Mouse (Mus musculus): ENCODE data around the gene Chrm2. TPM values are rescaled to one million over a fixed set of nuclear protein-coding genes. Genes with fewer than 3 reads are reported as not detected.

Gene Chrm2
- not detected for total RNA-seq (2021)
- long read RNA-seq, experiment 1, result 0 reads
- long read RNA-seq, experiment 2, result 0 reads

- intact Hi-C loops (cut with DNase I), result no loop called here
- DNase-seq, result peak in 1 of 2 experiments; percentile 13
Measured at GRCm38 (mm10) chr6:36387612-36388400, at the start of gene Chrm2. Chrm2 (plus strand) TSS chr6:36388084.

GRCm38 (mm10) chr6:36373983-36374382 is 13.9 kb upstream of the Chrm2 start:
- no peak for DNase-seq
- intact Hi-C loops (cut with DNase I), result no loop called here

GRCm38 (mm10) chr6:36377936-36378335 is 9.9 kb upstream of the Chrm2 start:
- no peak for DNase-seq
- intact Hi-C loops (cut with DNase I), result no loop called here

- DNase-seq, result no peak
- intact Hi-C loops (cut with DNase I), result no loop called here
Measured at GRCm38 (mm10) chr6:36384102-36384501, 3.8 kb upstream of the Chrm2 start.

GRCm38 (mm10) chr6:36388401-36389259 is 746 bp downstream of the Chrm2 start:
- DNase-seq, result peak; percentile 6 to 11
- intact Hi-C loops (cut with DNase I), result no loop called here

- peak in 1 of 2 experiments; percentile 4 for DNase-seq
- intact Hi-C loops (cut with DNase I), result no loop called here
Measured at GRCm38 (mm10) chr6:36389260-36389965, 1.5 kb downstream of the Chrm2 start.

DNA sequence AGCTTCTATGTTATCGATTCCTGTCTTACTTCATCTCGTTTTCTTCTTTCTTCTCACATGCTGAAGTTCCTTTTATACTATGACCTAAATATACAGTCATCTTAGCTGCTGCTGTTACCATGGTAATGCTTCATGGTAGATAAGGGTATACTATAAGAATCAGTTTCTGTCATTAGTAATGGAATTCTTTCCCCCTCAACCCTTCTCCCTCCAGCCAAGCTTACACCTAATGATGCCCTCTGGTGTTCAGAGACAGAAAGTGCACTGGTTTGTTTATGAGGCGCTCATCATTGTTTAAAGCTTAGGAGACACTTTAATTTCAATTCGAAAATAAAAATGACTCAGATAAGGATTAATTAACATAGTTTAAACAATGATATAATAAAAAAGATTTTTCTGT is 5.8 kb downstream of the Chrm2 start:
- DNase-seq, result no peak
- intact Hi-C loops (cut with DNase I), result no loop called here

DNA sequence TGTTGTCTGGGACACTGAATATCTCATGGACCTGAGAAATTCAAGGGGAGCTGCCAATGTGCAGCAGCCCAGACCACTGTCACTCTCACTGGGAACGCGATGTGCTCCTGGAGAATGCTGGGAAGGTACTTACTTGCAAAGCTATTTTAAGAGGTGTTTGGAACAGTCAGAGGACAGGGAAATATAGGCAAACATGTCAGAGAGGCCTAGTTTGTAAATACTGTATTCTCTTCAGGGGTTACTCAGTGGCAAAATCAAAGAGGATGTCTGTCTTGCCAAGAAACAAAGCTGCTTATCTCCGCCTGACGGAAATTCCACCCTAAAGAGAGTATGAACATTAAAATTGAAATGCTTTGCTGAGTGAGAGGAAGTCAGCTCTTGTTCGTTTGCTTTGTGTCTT is 17.3 kb downstream of the Chrm2 start:
- intact Hi-C loops (cut with DNase I), result no loop called here
- DNase-seq, result no peak

DNA sequence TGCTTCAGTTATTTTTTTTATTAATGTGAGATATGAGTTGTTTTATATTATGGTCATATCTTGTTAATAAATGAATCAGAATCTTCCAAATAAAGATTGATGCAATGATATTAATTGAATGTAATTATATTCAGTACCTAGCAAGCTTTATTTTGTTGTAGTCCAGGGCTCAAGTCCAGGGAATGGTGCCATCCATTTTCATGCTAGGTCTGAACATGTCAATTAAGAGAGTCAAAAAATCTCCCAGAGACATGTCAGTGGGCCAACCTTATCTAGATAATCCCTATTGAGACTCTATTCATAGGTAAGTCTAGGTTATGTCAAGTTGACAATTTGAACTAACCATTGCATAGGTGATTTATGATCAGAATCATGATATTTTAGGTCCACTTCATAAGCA is 21.1 kb downstream of the Chrm2 start:
- intact Hi-C loops (cut with DNase I), result no loop called here
- no peak for DNase-seq

GRCm38 (mm10) chr6:36410057-36410456 is 22.2 kb downstream of the Chrm2 start:
- intact Hi-C loops (cut with DNase I), result no loop called here
- DNase-seq, result no peak

- no peak for DNase-seq
- intact Hi-C loops (cut with DNase I), result no loop called here
Measured at GRCm38 (mm10) chr6:36419716-36420115, 31.8 kb downstream of the Chrm2 start.

DNA sequence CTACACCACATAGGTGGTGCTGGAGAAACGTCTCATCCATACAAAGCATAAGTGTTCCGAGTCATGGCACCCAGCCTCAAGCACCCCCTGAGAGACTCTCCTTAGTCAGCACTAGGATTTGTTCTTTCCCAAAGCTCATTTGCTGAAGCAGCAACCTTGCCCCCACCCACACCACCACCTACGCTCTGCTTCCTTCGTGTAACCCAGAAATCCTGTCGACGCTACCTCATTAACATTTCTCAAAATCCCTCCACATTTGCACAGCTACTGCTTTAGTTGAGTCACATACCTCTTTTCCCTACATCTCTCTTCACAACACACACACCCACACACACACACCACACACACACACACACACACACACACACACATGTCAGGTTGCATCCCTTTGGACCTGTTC is 50.1 kb downstream of the Chrm2 start:
- intact Hi-C loops (cut with DNase I), result no loop called here
- DNase-seq, result no peak

- intact Hi-C loops (cut with DNase I), result no loop called here
- DNase-seq, result no peak
Measured at GRCm38 (mm10) chr6:36439218-36439617, 51.3 kb downstream of the Chrm2 start.

DNA sequence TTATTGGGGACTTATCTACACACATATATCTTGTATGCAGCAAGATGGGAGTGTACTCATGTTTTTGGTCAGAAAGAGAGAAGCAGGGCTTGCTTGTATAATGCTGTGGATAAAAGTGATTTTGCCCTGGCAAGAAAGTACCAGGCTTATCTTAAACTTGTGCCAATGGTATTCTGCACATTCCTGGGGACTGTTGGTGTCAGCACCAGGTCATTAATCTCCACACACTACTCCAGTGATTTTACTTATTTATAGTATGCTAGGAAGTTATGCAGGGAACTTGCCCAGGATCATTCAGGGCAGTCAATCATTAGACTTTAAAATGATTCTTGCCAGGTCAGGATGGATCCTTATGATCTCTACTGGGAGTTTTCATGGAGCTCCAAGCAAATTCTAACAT is 63.6 kb downstream of the Chrm2 start:
- intact Hi-C loops (cut with DNase I), result no loop called here
- DNase-seq, result no peak

GRCm38 (mm10) chr6:36455071-36455470 is 67.2 kb downstream of the Chrm2 start:
- intact Hi-C loops (cut with DNase I), result no loop called here
- no peak for DNase-seq

GRCm38 (mm10) chr6:36457015-36457414 is 69.1 kb downstream of the Chrm2 start:
- intact Hi-C loops (cut with DNase I), result no loop called here
- DNase-seq, result no peak

DNA sequence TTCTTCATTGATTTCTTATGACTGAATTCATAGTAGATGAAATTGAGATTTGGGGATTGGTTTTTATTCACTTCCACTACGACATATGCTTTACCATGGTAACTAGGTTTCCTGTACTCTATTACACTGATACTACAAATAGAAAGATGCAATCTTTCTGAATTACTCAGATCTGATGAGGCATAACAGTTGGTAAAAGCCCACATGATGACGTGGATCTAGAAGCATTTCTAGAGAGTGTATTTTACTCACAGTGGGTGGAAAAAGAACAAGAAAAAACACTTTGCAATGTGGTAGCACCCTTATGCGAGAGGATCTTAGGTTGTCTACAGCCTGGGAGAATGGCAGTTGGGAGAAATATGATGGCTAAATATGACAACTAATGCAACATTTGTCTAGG is 76.1 kb downstream of the Chrm2 start:
- intact Hi-C loops (cut with DNase I), result no loop called here
- DNase-seq, result no peak

DNA sequence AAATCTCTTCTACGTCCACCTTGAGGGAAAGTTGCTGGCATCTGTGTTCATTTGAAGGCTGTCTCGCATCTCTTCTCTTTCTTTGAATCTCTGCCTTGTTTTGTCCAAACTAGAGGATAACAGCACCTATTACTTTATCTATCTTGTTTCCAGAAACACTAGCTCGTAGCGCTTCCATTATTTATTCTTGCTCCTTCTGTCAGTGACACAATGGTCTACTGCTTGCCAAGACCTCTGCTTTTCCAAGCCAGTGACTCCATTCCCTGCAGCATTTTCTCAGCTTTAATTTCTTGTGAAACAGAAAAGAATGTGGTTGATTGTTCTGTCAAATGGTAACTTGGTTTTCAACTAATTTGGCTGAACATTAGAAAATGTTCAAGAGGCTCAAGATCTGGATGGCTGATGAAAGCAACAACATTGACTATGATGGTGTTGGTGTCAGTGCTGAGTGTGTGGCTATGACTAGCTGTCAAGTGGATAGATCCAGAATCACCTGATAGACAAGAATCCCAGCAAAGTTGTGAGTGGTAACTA is 96.3 kb downstream of the Chrm2 start:
- DNase-seq, result no peak
- intact Hi-C loops (cut with DNase I), result no loop called here

- DNase-seq, result no peak
- intact Hi-C loops (cut with DNase I), result no loop called here
Measured at GRCm38 (mm10) chr6:36507008-36507663, 119.3 kb downstream of the Chrm2 start.

- no peak for DNase-seq
- intact Hi-C loops (cut with DNase I), result no loop called here
Measured at GRCm38 (mm10) chr6:36507946-36508345, 120.1 kb downstream of the Chrm2 start.
